Mouse (Mus musculus): ENCODE measurements at regions not wholly inside any gene's neighbourhood (a gene's known extent, or its start where the extent isn't known, plus 50 kb on each side); places are given as distances from the start of the nearest gene placed in this dataset.
A peak's percentile ranks its signal among the peaks of the same experiment; 100 is the strongest.

- H3K4me3 ChIP-seq: no peak overlapping the region
- TF ChIP-seq CTCF (conservative IDR thresholded peaks at IDR 0.05): no peak
- DNase-seq (ENCODE audit: low spot score in 2 of 2): no peak
- H3K27ac ChIP-seq: no peak overlapping the region
These were observed 426.3 kb downstream of the Ipo11 start for GRCm38 (mm10) chr13:106510435-106510834.

GRCm38 (mm10) chr13:106501273-106501672, 435.5 kb downstream of the Ipo11 start:
- no peak overlapping the region for H3K4me3 ChIP-seq
- no peak overlapping the region for H3K27ac ChIP-seq
- TF ChIP-seq CTCF (conservative IDR thresholded peaks at IDR 0.05): no peak
- DNase-seq (ENCODE audit: low spot score in 2 of 2): no peak

- no peak for DNase-seq (ENCODE audit: low spot score in 2 of 2)
- Histone ChIP-seq H3K4me3 (no peak overlapping the region), H3K27ac (no peak overlapping the region)
- no peak for TF ChIP-seq CTCF (conservative IDR thresholded peaks at IDR 0.05)
These were observed 465.5 kb downstream of the Ipo11 start for GRCm38 (mm10) chr13:106471264-106471663.

GRCm38 (mm10) chr13:106454366-106454927, 482.3 kb downstream of the Ipo11 start:
- no peak for DNase-seq (ENCODE audit: low spot score in 2 of 2)
- Histone ChIP-seq H3K4me3 (no peak overlapping the region), H3K27ac (no peak overlapping the region)
- TF ChIP-seq CTCF (conservative IDR thresholded peaks at IDR 0.05): peak; percentile 49

GRCm38 (mm10) chr13:106432165-106432564, 504.6 kb downstream of the Ipo11 start:
- H3K27ac ChIP-seq: no peak overlapping the region
- DNase-seq (ENCODE audit: low spot score in 2 of 2): no peak
- no peak for TF ChIP-seq CTCF (conservative IDR thresholded peaks at IDR 0.05)
- H3K4me3 ChIP-seq: no peak overlapping the region

- TF ChIP-seq CTCF (conservative IDR thresholded peaks at IDR 0.05): no peak
- DNase-seq (ENCODE audit: low spot score in 2 of 2): peak in 1 of 2 experiments; percentile 78
- Histone ChIP-seq H3K4me3 (no peak overlapping the region), H3K27ac (peak overlapping the region; percentile 74; the same call in 1 of the 2 replicates)
These were observed 530.1 kb downstream of the Ipo11 start for GRCm38 (mm10) chr13:106406608-106407038.

- no peak overlapping the region for H3K4me3 ChIP-seq
- DNase-seq (ENCODE audit: low spot score in 2 of 2): no peak
- no peak for TF ChIP-seq CTCF (conservative IDR thresholded peaks at IDR 0.05)
These were observed 544.1 kb downstream of the Ipo11 start for GRCm38 (mm10) chr13:106392642-106393041.

GRCm38 (mm10) chr13:106388634-106389033, 548.1 kb downstream of the Ipo11 start:
- DNase-seq (ENCODE audit: low spot score in 2 of 2): no peak
- no peak overlapping the region for H3K4me3 ChIP-seq
- TF ChIP-seq CTCF (conservative IDR thresholded peaks at IDR 0.05): no peak
- no peak overlapping the region for H3K27ac ChIP-seq

More at GRCm38 (mm10) chr13:106392642-106393041, 544.1 kb downstream of the Ipo11 start:
- H3K27ac ChIP-seq: peak overlapping the region; percentile 53; the same call in 1 of the 2 replicates

- DNase-seq (ENCODE audit: low spot score in 2 of 2): no peak
- no peak overlapping the region for H3K4me3 ChIP-seq
These were observed 569.2 kb downstream of the Ipo11 start for GRCm38 (mm10) chr13:106367589-106367988.

GRCm38 (mm10) chr13:106352614-106353409, 583.9 kb downstream of the Ipo11 start:
- DNase-seq (ENCODE audit: low spot score in 2 of 2): no peak
- Histone ChIP-seq H3K4me3 (no peak overlapping the region), H3K27ac (no peak overlapping the region)
- TF ChIP-seq CTCF (conservative IDR thresholded peaks at IDR 0.05): no peak

More at GRCm38 (mm10) chr13:106367589-106367988, 569.2 kb downstream of the Ipo11 start:
- H3K27ac ChIP-seq: no peak overlapping the region
- no peak for TF ChIP-seq CTCF (conservative IDR thresholded peaks at IDR 0.05)

GRCm38 (mm10) chr13:106332025-106332424, 604.7 kb downstream of the Ipo11 start:
- TF ChIP-seq CTCF (conservative IDR thresholded peaks at IDR 0.05): no peak
- Histone ChIP-seq H3K4me3 (no peak overlapping the region), H3K27ac (no peak overlapping the region)
- no peak for DNase-seq (ENCODE audit: low spot score in 2 of 2)

- no peak overlapping the region for H3K27ac ChIP-seq
These were observed 617.8 kb downstream of the Ipo11 start for GRCm38 (mm10) chr13:106318980-106319379.

GRCm38 (mm10) chr13:106318476-106318875, 618.3 kb downstream of the Ipo11 start:
- no peak for TF ChIP-seq CTCF (conservative IDR thresholded peaks at IDR 0.05)
- H3K27ac ChIP-seq: no peak overlapping the region
- H3K4me3 ChIP-seq: no peak overlapping the region
- no peak for DNase-seq (ENCODE audit: low spot score in 2 of 2)

More at GRCm38 (mm10) chr13:106318980-106319379, 617.8 kb downstream of the Ipo11 start:
- TF ChIP-seq CTCF (conservative IDR thresholded peaks at IDR 0.05): no peak
- no peak for DNase-seq (ENCODE audit: low spot score in 2 of 2)
- H3K4me3 ChIP-seq: no peak overlapping the region
